In the genomic region with DNA sequence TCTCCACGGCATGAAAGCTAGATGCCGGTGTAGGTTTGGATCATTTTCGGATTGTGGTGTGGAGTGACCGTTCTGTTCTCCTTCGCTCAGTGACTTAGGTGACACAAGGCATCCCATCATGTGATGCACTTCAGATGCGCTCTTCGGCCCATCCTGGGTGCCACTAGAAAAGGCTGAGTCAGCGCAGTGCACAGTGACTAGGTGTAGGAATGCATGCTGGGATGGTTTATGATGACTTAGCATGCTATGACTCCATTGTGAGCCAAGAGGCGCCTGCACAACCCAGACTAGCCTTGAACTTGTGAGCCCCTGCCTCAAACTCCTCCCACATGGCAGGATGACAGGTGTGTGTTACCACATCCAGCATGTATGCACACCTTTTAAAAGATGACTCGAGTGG, we compare ENCODE assay signal across 24 mouse cellular contexts. TPM values are rescaled to one million over a fixed set of nuclear protein-coding genes. Genes with fewer than 3 reads are reported as not detected.
"Had no signal": no experiment of that assay in that cellular context is flagged by ENCODE, and none has a peak within 500 bp of the region (broad histone marks: within the 10 kb centered on the region; RNA-seq: fewer than 3 reads in every experiment).

No protein-coding gene starts in this region.

- H3K4me2 ChIP-seq: heart, embryonic 12.5 days; hindbrain, embryonic 12.5 days; hindbrain, embryonic 14.5 days; intestine, embryonic 15.5 days; limb, embryonic 12.5 days; liver, embryonic 15.5 days had no signal

- H3K4me1 ChIP-seq: hindbrain, embryonic 10.5 days had no signal

- H3K9ac ChIP-seq: heart, embryonic 12.5 days; hindbrain, embryonic 12.5 days; hindbrain, embryonic 14.5 days; intestine, embryonic 15.5 days; limb, embryonic 12.5 days; liver, embryonic 15.5 days had no signal

- H3K27ac ChIP-seq: heart, adult 2 months; hindbrain, embryonic 10.5 days; hindbrain, embryonic 12.5 days; hindbrain, embryonic 14.5 days; intestine, embryonic 15.5 days; left cerebral cortex, adult 2 months; limb, embryonic 12.5 days; liver, embryonic 15.5 days had no signal

- DNase-seq: gastrocnemius, postnatal 14 days; gastrocnemius, postnatal 36 days; heart, adult 11 months; heart, adult 2 months; heart, postnatal 4 days; kidney, adult 18-20 months; kidney, adult 8-10 months; kidney, postnatal 10 days; kidney, postnatal 4 days; liver had no signal

- ATAC-seq: hindbrain, embryonic 16.5 days; inflammation-experienced regulatory T-cells, adult 6 months; intestine, embryonic 15.5 days; intestine, postnatal 0 days had no signal

- H3K9me3 ChIP-seq: heart, embryonic 12.5 days; hindbrain, embryonic 10.5 days; hindbrain, embryonic 12.5 days; intestine, embryonic 15.5 days; limb, embryonic 10.5 days; limb, embryonic 12.5 days; liver, embryonic 15.5 days had no signal

- H3K27me3 ChIP-seq: heart, embryonic 12.5 days; hindbrain, embryonic 12.5 days; intestine, embryonic 15.5 days; limb, embryonic 12.5 days; liver, embryonic 15.5 days had no signal

- H3K4me3 ChIP-seq: heart, adult 2 months; heart, embryonic 12.5 days; hindbrain, embryonic 10.5 days; hindbrain, embryonic 12.5 days; intestine, embryonic 15.5 days; layer of hippocampus, adult 2 months; left cerebral cortex, adult 2 months; limb, embryonic 10.5 days; limb, embryonic 12.5 days; liver, embryonic 15.5 days had no signal

RNA-seq across cellular contexts. Expression of gene C1qtnf9, which starts 21.8 kb away (rescaled TPM):
- polyA plus RNA-seq: hindbrain, embryonic 14.5 days; kidney, embryonic 14.5 days had no signal
